Mouse (Mus musculus): ENCODE measurements around the gene Kpna6. TPM values are rescaled to one million over a fixed set of nuclear protein-coding genes. Genes with fewer than 3 reads are reported as not detected.

Gene Kpna6
- polyA plus RNA-seq, 1 experiment from 2014 or later: 13.3 TPM

GRCm38 (mm10) chr4:129609139-129609631 lies 63.4 kb downstream of the Kpna6 start:
- Histone ChIP-seq H3K9ac (replicated peaks; ENCODE audit: low read length) (no peak overlapping the region), H3K36me3 (replicated peaks; ENCODE audit: control insufficient read depth, insufficient read depth, low read depth, low read length) (peaks cover 2% of the 10 kb centered on the region; the same call in 1 of the 2 replicates), H3K4me2 (ENCODE audit: low read depth, low read length) (no peak overlapping the region), H3K9me3 (replicated peaks; ENCODE audit: control insufficient read depth, low read length) (no peaks in the 10 kb centered on the region), H3K27me3 (ENCODE audit: control insufficient read depth, insufficient read depth, low read length) (no peaks in the 10 kb centered on the region), H3K27ac (replicated peaks; ENCODE audit: low read depth, low read length) (no peak overlapping the region), H3K4me3 (ENCODE audit: low read depth, low read length) (no peak overlapping the region), H3K4me1 (ENCODE audit: control insufficient read depth, insufficient read depth, low read length) (no peaks in the 10 kb centered on the region)
- 85% methylated on average over 12 of the region's 12 CpGs for WGBS
- ATAC-seq (replicated peaks; ENCODE audit: insufficient number of reproducible peaks, low FRiP score, low TSS enrichment, low read depth): no peak
- no peak for DNase-seq (ENCODE audit: low spot score)

DNA sequence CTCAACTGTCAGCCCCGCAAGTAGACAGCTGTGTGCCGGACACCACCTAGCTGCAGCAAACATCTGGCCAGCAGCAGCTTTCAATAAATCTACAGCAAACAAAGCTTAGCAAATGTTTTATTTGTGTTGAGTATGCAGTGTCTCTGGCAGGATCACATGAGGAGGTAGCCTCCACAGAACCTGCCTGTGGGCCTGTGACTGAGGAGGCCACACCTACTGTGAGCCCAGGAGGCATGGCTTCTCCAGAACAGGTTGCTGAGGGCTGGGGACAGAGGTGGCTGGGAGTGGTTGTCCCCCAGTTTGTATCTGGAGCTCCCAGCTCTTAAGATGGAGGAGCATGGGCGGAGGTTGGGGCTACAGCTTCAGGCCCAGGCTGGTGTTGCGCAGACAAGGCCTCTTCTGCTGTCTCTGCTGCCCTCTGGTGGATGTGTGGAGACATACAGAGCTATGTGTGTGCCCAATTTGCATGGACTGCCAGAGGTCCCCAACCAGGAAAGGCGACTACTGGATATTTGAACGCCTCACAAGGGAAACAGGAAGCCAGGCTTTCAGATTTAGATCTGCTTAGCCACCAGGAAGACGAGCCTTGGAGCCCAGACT lies 64.0 kb downstream of the Kpna6 start:
- peaks cover 2% of the 10 kb centered on the region; the same call in 1 of the 2 replicates for H3K36me3 ChIP-seq (replicated peaks; ENCODE audit: control insufficient read depth, insufficient read depth, low read depth, low read length)
- no peak overlapping the region for H3K9ac ChIP-seq (replicated peaks; ENCODE audit: low read length)
- H3K4me2 ChIP-seq (ENCODE audit: low read depth, low read length): no peak overlapping the region
- H3K27ac ChIP-seq (replicated peaks; ENCODE audit: low read depth, low read length): no peak overlapping the region
- H3K27me3 ChIP-seq (ENCODE audit: control insufficient read depth, insufficient read depth, low read length): no peaks in the 10 kb centered on the region
- peak; percentile 61 for ATAC-seq (replicated peaks; ENCODE audit: insufficient number of reproducible peaks, low FRiP score, low TSS enrichment, low read depth)
- H3K4me1 ChIP-seq (ENCODE audit: control insufficient read depth, insufficient read depth, low read length): no peaks in the 10 kb centered on the region
- H3K9me3 ChIP-seq (replicated peaks; ENCODE audit: control insufficient read depth, low read length): no peaks in the 10 kb centered on the region
- 37% methylated on average over 7 of the region's 7 CpGs for WGBS
- peak; percentile 87 for DNase-seq (ENCODE audit: low spot score)
- H3K4me3 ChIP-seq (ENCODE audit: low read depth, low read length): no peak overlapping the region

DNA sequence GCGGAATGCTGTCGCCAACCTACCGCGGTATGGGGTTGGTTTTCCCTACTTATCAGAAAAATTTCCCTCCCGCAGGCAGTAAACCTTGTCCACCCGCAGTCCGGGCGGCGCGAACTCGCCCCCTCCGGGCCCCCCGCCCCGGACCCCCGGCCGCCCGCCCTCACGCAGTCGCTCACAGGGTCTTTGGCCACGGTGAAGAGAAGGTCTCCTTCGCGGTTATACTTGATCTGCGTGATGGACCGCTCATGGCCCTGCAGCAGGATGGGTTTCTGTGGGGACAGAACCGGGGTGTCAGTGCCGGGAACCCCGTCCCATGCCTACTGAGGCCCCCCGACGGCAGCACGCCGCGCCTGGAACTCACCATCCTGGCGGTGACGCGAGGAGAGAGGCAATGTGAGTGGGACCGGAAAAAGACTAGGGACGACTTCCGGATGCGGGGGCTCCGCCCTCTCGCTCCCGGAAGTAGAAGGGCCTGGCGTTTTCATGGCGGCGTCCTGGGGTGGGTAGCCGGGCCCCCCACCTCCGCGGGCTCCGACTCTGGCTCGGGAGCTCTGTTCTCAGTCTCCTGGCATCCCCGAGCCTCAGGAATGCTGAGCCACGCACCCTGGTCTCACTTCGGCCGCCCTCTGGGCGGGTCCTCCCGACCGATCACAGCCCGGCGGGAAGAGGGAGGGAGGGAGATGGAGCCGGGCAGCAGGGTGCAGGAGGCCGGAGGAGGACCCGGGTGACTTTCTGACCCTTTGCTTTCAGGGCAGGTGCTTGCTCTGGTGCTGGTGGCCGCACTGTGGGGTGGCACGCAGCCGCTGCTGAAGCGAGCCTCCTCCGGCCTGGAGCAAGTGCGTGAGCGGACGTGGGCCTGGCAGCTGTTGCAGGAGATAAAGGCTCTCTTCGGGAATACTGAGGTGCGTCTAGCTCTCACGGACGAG lies 72.1 kb downstream of the Kpna6 start, which contains the start of the genes Eif3i and Tmem234:
TSS of gene Eif3i (minus strand) at position 416 of the 926 bp plus-strand sequence.
TSS of gene Tmem234 (plus strand) at position 436 of the 926 bp plus-strand sequence.
- Histone ChIP-seq H3K9ac (replicated peaks; ENCODE audit: low read length) (peak within 1 kb of the TSS; percentile 94), H3K36me3 (replicated peaks; ENCODE audit: control insufficient read depth, insufficient read depth, low read depth, low read length) (no peaks in the 10 kb centered on the region; the same call in 1 of the 2 replicates), H3K9me3 (replicated peaks; ENCODE audit: control insufficient read depth, low read length) (no peaks in the 10 kb centered on the region), H3K27ac (replicated peaks; ENCODE audit: low read depth, low read length) (no peak within 1 kb of the TSS; the same call in 1 of the 2 replicates), H3K27me3 (ENCODE audit: control insufficient read depth, insufficient read depth, low read length) (no peaks in the 10 kb centered on the region), H3K4me1 (ENCODE audit: control insufficient read depth, insufficient read depth, low read length) (no peaks in the 10 kb centered on the region), H3K4me3 (ENCODE audit: low read depth, low read length) (peak within 1 kb of the TSS; percentile 99), H3K4me2 (ENCODE audit: low read depth, low read length) (peak within 1 kb of the TSS; percentile 60)
- ATAC-seq (replicated peaks; ENCODE audit: insufficient number of reproducible peaks, low FRiP score, low TSS enrichment, low read depth) (peak; percentile 84), DNase-seq (ENCODE audit: low spot score) (peak; percentile 91)
- under 1% methylated on average over 70 of the region's 74 CpGs for WGBS

Small RNA genes within 50 kb of the gene (microRNA-seq; reads per million reads assigned to microRNA genes)
- gene Mir7016 (ENCODE audit: borderline number of aligned reads): not detected

Other genes starting within 250 kb of the Kpna6 start
- gene Zbtb8b, start 231.9 kb downstream of the Kpna6 start, polyA plus RNA-seq (2014; fragmentation: Nextera tagmentation; extraction: Ambion mirVana): 2.4 and 2.8 TPM in 2 replicates
- 21.2 and 22.0 TPM in 2 replicates for gene Bsdc1, start 211.2 kb downstream of the Kpna6 start, polyA plus RNA-seq (2014; fragmentation: Nextera tagmentation; extraction: Ambion mirVana)
- gene Tssk3, start 181.7 kb downstream of the Kpna6 start, polyA plus RNA-seq (2014; fragmentation: Nextera tagmentation; extraction: Ambion mirVana): not detected in 2 replicates
- not detected in 2 replicates for gene Fam229a, start 181.6 kb downstream of the Kpna6 start, polyA plus RNA-seq (2014; fragmentation: Nextera tagmentation; extraction: Ambion mirVana)
- 1,559 and 1,563 TPM in 2 replicates for gene Marcksl1, start 159.2 kb downstream of the Kpna6 start, polyA plus RNA-seq (2014; fragmentation: Nextera tagmentation; extraction: Ambion mirVana)
- gene Hdac1, start 130.1 kb downstream of the Kpna6 start, polyA plus RNA-seq (2014; fragmentation: Nextera tagmentation; extraction: Ambion mirVana): 271 and 273 TPM in 2 replicates
- 11.3 and 14.2 TPM in 2 replicates for gene Lck, start 99.1 kb downstream of the Kpna6 start, polyA plus RNA-seq (2014; fragmentation: Nextera tagmentation; extraction: Ambion mirVana)
- 2.9 and 3.2 TPM in 2 replicates for gene Fam167b, start 94.2 kb downstream of the Kpna6 start, polyA plus RNA-seq (2014; fragmentation: Nextera tagmentation; extraction: Ambion mirVana)
- gene Eif3i, start 72.1 kb downstream of the Kpna6 start, polyA plus RNA-seq (2014; fragmentation: Nextera tagmentation; extraction: Ambion mirVana): 284 and 293 TPM in 2 replicates
- gene Tmem234, start 72.1 kb downstream of the Kpna6 start, polyA plus RNA-seq (2014; fragmentation: Nextera tagmentation; extraction: Ambion mirVana): 163 and 195 TPM in 2 replicates
- 1.2 and 1.9 TPM in 2 replicates for gene Dcdc2b, start 58.5 kb downstream of the Kpna6 start, polyA plus RNA-seq (2014; fragmentation: Nextera tagmentation; extraction: Ambion mirVana)
- 22.8 and 23.5 TPM in 2 replicates for gene Iqcc, start 53.7 kb downstream of the Kpna6 start, polyA plus RNA-seq (2014; fragmentation: Nextera tagmentation; extraction: Ambion mirVana)
- 55.8 and 58.8 TPM in 2 replicates for gene Ccdc28b, start 48.8 kb downstream of the Kpna6 start, polyA plus RNA-seq (2014; fragmentation: Nextera tagmentation; extraction: Ambion mirVana)
- 100 and 101 TPM in 2 replicates for gene Txlna, start 31.7 kb downstream of the Kpna6 start, polyA plus RNA-seq (2014; fragmentation: Nextera tagmentation; extraction: Ambion mirVana)
- gene Tmem39b, start 24.1 kb upstream of the Kpna6 start, polyA plus RNA-seq (2014; fragmentation: Nextera tagmentation; extraction: Ambion mirVana): 29.1 and 38.6 TPM in 2 replicates
- 175 and 193 TPM in 2 replicates for gene Khdrbs1, start 69.5 kb upstream of the Kpna6 start, polyA plus RNA-seq (2014; fragmentation: Nextera tagmentation; extraction: Ambion mirVana)
- gene Ptp4a2, start 138.5 kb upstream of the Kpna6 start, polyA plus RNA-seq (2014; fragmentation: Nextera tagmentation; extraction: Ambion mirVana): 325 and 376 TPM in 2 replicates